Mouse (Mus musculus) C2C12 (cell line): ENCODE results near the gene Gak.

Source experiments
- CTCF ChIP-seq: IDR thresholded peaks from one replicate; pipeline ENCODE4 v1.5.1; 2011; ENCODE audit not compliant: control insufficient read depth, insufficient read depth, insufficient read length
- MYOD1 ChIP-seq: IDR thresholded peaks from one replicate; pipeline ENCODE4 v1.6.1; 2011; ENCODE audit warnings: low read depth; ENCODE audit not compliant: control insufficient read depth, insufficient read length

DNA sequence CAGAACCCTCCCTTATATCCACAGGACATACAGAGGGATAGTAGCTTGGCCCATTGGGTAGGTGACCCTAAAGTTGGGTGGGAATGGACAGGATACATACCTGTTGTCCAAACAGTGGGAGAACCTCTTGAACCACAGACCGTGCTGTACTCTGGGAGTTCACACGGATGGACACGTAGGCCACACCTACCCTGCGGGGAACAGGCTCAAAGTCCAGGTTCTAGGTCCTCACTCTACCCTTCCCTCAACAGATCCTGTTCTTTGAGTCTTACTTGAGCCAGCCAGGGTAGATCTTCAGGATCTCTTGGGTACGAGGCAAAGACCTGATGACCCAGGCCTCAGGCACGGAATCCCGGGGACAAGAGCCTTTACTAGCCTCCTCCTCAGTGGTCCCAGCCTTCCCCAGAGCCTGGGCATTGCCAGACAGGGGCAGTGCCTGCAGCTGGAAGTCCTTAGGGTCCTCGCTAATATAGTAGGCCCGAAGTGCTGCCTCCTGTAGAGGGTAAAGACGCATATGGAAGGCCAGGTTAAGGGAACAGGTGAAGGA, 25.0 kb upstream of the Gak start:
- no peak for TF ChIP-seq CTCF
- no peak for TF ChIP-seq MYOD1
